Mouse (Mus musculus) fat pad, adult 2 months (tissue): ENCODE data around the gene Rpl27a.

Experiments
- DNase-seq: peaks from one replicate; pipeline ENCODE4 v3.0.0-alpha.2; 2011; ENCODE audit warnings: low read depth, low spot score; ENCODE audit errors: extremely low read depth

Gene Rpl27a

DNA sequence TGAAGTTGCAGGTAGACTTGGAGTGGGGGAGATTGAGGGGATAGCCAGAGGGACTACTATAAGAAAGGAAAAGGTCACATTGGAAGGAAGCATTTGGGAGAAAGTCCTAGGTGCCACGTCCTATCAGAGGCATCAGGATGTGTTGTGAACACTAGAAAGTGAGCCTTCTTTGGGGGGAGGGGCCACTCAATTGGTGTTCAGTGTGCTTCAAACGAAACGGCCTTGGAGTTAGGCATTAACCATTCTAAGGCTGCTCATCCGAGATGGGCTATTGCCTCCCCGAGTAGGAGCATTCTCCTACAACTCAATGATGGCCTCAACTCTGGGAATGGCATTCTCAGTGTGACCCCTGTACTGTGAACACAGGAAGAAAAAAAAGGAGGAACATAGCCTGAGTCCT lies 43.7 kb downstream of the Rpl27a start:
- no peak for DNase-seq

DNA sequence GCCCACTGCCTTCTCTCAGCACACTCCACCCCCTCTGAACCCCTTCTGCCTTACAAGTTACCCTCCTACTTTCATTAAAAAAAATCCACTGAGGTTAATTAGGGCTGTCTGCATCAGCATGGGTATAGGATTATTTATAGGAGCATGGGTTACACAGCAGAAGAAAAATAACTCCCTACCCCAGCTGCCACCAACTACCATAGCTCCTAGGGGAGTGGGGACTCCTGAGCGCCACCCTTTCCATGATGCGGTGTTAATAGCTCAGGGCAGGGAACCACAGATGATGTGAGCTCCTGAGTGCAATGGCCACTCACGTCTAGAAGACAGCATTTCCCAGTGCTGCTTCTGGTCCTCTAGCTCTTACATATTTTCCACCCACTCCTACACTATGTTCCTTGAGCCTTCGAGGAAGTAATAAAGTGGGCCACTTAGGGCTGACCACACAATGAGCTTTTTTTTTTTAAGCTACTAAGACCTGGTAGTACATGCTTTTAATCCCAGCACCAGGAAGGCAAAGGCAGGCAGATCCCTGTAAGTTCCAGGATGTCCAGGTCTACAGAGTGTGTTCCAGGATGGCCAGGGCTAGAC lies 44.9 kb downstream of the Rpl27a start:
- DNase-seq = no peak

DNA sequence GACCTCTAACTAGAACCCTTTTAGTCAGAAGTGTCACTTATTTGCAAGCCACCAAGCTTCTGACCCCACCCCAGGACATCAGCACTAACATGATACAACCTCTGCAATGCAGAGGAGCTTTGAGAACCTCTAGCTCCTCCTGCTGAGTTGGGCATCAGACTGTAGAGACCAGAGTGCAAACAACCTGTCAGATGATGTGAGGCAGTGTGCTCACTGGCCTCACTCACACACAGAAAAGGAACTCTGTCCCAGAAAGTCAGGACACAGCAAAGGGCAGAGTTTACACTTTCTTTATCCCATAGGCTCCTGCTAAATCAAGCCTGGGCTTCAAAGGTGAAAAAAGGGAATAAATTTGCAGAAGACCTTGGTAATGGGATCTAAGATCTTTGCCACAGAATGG lies 47.4 kb downstream of the Rpl27a start:
- no peak for DNase-seq

DNA sequence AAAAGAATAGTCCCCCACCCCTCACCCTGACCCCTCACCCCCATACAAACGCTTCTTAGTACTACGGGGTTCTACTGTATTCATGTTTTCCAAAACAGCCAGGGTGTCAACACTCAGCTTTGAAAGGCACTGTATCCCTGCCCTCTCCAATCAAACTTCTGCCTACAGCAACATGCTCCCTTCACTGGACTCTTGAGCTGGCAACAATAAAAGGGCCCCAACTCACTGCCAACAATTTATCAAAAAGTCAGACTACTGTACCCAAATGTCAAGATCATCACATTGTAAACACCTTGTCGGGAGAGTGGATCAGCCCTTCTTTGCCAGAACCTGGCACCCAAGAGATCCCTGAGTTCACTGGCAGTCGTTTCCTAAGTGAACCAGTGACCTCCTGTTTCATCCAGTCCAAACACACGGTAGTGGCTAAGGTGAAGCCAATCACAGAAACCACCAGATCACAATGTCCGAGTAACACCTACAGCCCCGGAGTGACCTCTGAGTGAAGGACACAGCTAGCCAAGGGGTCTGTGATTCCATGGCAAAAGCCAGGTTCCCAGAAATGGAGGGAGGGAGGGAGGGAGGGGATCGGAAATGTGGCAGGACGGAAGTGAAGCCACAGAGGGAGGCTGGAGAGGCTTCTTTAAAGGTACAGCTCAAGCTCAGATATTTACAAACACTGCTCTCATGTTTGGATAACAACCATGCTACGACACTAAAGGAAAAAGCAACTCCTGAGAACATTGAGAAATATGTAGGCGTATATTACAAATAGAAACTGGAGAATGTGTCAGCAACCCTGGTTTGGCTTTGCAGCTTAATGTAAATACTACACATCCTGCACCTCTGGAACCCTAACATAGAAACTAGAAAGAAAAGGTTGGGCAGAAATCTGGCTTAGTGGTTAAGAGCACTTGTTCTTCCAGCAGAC lies 48.2 kb downstream of the Rpl27a start:
- no peak for DNase-seq

DNA sequence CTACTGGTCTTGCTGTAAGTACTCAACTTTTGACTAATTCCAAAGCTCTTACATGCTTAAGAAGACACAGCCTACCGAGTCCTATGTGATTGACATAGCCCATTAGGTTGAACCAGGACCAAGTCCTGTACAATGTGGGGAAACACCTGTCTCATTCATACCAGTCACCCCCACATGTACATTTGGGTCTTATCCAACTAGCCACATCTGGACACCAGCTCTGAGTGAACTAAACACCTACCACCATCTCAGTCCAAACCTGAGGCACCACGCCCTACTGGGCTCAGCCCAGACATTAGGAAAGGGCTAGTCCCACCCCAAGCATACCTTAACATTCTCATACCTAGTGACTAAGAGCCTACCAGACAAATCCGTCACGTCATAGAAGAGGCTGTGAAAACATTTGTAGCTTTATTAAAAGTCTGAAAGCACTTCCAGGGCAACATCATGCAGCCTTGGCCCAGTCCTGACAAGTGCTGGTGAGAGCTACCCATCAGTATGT lies 49.5 kb downstream of the Rpl27a start:
- DNase-seq = no peak
